Mouse (Mus musculus) kidney, adult 2 months (tissue): ENCODE results near the gene Per3.

Experiments used
- CTCF ChIP-seq: fragments of 200-500 bp; conservative IDR thresholded peaks from 2 replicates; pipeline ENCODE4 v1.5.1; 2011; ENCODE audit warnings: low read depth, mild to moderate bottlenecking, control low read depth, low read length, moderate library complexity, mixed read lengths; ENCODE audit not compliant: insufficient read depth, insufficient read length
- POLR2A ChIP-seq: fragments of 200-500 bp; IDR thresholded peaks from one replicate; pipeline ENCODE4 v1.6.1; 2011; ENCODE audit warnings: low read depth, low read length, control low read depth

DNA sequence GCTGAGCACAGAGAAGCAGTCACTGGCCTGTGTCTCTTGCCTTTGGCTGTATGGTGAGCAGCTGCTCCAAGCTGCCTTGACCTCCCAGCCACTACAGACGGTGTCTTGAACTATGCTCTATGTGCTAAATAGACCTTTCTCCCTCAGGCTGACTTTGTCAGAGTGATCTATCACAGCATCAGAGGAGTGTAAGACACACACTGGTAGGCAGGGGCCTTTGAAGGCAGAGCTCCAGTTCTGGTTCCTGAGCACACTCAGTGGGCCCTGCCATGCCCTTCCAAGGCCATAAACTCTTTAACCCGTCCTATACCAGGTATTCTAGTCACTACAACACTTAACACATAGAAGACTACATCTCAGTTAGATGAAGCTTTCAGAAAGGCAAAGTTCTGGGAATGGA is 36.9 kb upstream of the Per3 start:
- no peak for TF ChIP-seq POLR2A
- no peak for TF ChIP-seq CTCF
